Mouse (Mus musculus): Measurements from ENCODE around the gene Gpx6.

DNA sequence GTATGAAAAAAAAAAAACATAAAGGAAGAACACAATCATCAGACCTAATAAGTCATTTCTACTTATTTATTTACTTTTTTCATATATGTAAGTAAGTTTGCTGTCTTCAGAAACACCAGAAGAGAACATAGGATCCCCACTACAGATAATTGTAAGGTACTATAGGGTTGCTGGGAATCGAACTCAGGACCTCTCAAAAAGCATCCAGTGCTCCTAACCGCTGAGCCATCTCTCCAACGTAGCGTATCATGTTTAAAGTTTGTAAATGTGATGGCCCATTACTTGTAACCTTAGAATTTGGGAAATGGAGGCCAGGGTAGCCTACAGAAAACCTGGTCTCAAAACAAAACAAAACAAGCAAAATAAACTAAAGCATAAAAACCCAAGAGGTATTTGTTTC, 44.4 kb upstream of the Gpx6 start:
- TF ChIP-seq POLR2A (IDR thresholded peaks at IDR 0.05; ENCODE audit: borderline replicate concordance, extremely low read depth, insufficient read depth, insufficient read length, poor library complexity, severe bottlenecking) (no peak), CTCF (IDR thresholded peaks at IDR 0.05; ENCODE audit: borderline replicate concordance, extremely low read depth, insufficient read depth, insufficient read length) (no peak)
